Mouse (Mus musculus): ENCODE results near the gene Pla2g5. TPM values are rescaled to one million over a fixed set of nuclear protein-coding genes. Genes with fewer than 3 reads are reported as not detected.
"Not testable (repeated sequence)": the region's sequence is repeated elsewhere in the genome, so short reads cannot be mapped to it uniquely, and the experiment has no call there.

The Pla2g5 gene
- polyA plus RNA-seq, 1 experiment from 2014 or later: not detected

- DNase-seq (ENCODE audit: low spot score) (peak; percentile 14), ATAC-seq (0 out of 2 replicates have a peak, but pooled peaks have one; percentile 10)
- no peaks in the 10 kb centered on the region for H3K9me3 ChIP-seq (ENCODE audit: low read length)
- no peaks in the 10 kb centered on the region for H3K4me1 ChIP-seq (ENCODE audit: insufficient read depth, low read depth, low read length)
- no peak within 1 kb of the TSS for H3K4me3 ChIP-seq (ENCODE audit: low read depth, low read length)
- H3K27me3 ChIP-seq (replicated peaks; ENCODE audit: insufficient read depth, low read length): no peaks in the 10 kb centered on the region
- H3K9ac ChIP-seq (replicated peaks; ENCODE audit: low read depth): no peak within 1 kb of the TSS
- TF ChIP-seq EP300 (IDR thresholded peaks at IDR 0.05) (no peak), CTCF (IDR thresholded peaks at IDR 0.05) (no peak)
- H3K27ac ChIP-seq (ENCODE audit: low read length): 0 out of 2 replicates have a peak within 1 kb of the TSS, but pooled peaks have one; percentile 14
- 56% methylated on average over 4 of the region's 4 CpGs for WGBS
- no peaks in the 10 kb centered on the region for H3K36me3 ChIP-seq (ENCODE audit: insufficient read depth, low read length)
- H3K4me2 ChIP-seq (replicated peaks; ENCODE audit: low read depth, low read length): no peak within 1 kb of the TSS
Measured at GRCm38 (mm10) chr4:138877731-138878130, 14.4 kb upstream of the Pla2g5 start, which contains the start of gene Pla2g2e. Gene Pla2g2e, plus strand, starts transcription at chr4:138877942.

GRCm38 (mm10) chr4:138875986-138876385, 12.7 kb upstream of the Pla2g5 start:
- no peak for TF ChIP-seq CTCF (IDR thresholded peaks at IDR 0.05)
- TF ChIP-seq EP300 (IDR thresholded peaks at IDR 0.05): no peak
- no peaks in the 10 kb centered on the region for H3K4me1 ChIP-seq (ENCODE audit: insufficient read depth, low read depth, low read length)
- DNase-seq (ENCODE audit: low spot score) (no peak), ATAC-seq (no peak)
- no peak overlapping the region for H3K9ac ChIP-seq (replicated peaks; ENCODE audit: low read depth)
- H3K27ac ChIP-seq (ENCODE audit: low read length): no peak overlapping the region
- no peaks in the 10 kb centered on the region for H3K9me3 ChIP-seq (ENCODE audit: low read length)
- 89% methylated on average over 2 of the region's 2 CpGs for WGBS
- H3K4me3 ChIP-seq (ENCODE audit: low read depth, low read length): no peak overlapping the region
- H3K4me2 ChIP-seq (replicated peaks; ENCODE audit: low read depth, low read length): no peak overlapping the region
- no peaks in the 10 kb centered on the region for H3K36me3 ChIP-seq (ENCODE audit: insufficient read depth, low read length)
- no peaks in the 10 kb centered on the region for H3K27me3 ChIP-seq (replicated peaks; ENCODE audit: insufficient read depth, low read length)

- not testable (repeated sequence) for DNase-seq (ENCODE audit: low spot score); H3K27ac ChIP-seq (ENCODE audit: low read length); H3K27me3 ChIP-seq (replicated peaks; ENCODE audit: insufficient read depth, low read length); ATAC-seq; H3K4me1 ChIP-seq (ENCODE audit: insufficient read depth, low read depth, low read length); H3K4me2 ChIP-seq (replicated peaks; ENCODE audit: low read depth, low read length); H3K4me3 ChIP-seq (ENCODE audit: low read depth, low read length); H3K36me3 ChIP-seq (ENCODE audit: insufficient read depth, low read length); H3K9me3 ChIP-seq (ENCODE audit: low read length); H3K9ac ChIP-seq (replicated peaks; ENCODE audit: low read depth)
- 62% methylated on average over 2 of the region's 2 CpGs for WGBS
Measured at GRCm38 (mm10) chr4:138875275-138875674, 12.0 kb upstream of the Pla2g5 start.

- no peak within 1 kb of the TSS for H3K4me2 ChIP-seq (replicated peaks; ENCODE audit: low read depth, low read length)
- H3K4me1 ChIP-seq (ENCODE audit: insufficient read depth, low read depth, low read length): no peaks in the 10 kb centered on the region
- TF ChIP-seq EP300 (IDR thresholded peaks at IDR 0.05): no peak
- TF ChIP-seq CTCF (IDR thresholded peaks at IDR 0.05): no peak
- H3K36me3 ChIP-seq (ENCODE audit: insufficient read depth, low read length): no peaks in the 10 kb centered on the region
- H3K27ac ChIP-seq (ENCODE audit: low read length): no peak within 1 kb of the TSS
- no peak within 1 kb of the TSS for H3K4me3 ChIP-seq (ENCODE audit: low read depth, low read length)
- DNase-seq (ENCODE audit: low spot score) (no peak), ATAC-seq (no peak)
- H3K27me3 ChIP-seq (replicated peaks; ENCODE audit: insufficient read depth, low read length): no peaks in the 10 kb centered on the region
- WGBS: 60% methylated on average over 6 of the region's 6 CpGs
- no peaks in the 10 kb centered on the region for H3K9me3 ChIP-seq (ENCODE audit: low read length)
- H3K9ac ChIP-seq (replicated peaks; ENCODE audit: low read depth): no peak within 1 kb of the TSS
Measured at GRCm38 (mm10) chr4:138873864-138874263, 10.6 kb upstream of the Pla2g5 start, which contains the start of gene Gm13030. Gene Gm13030, minus strand, starts transcription at chr4:138873964.

- 53% methylated on average over 8 of the region's 8 CpGs for WGBS
- ATAC-seq: no peak
- Histone ChIP-seq H3K9ac (replicated peaks; ENCODE audit: low read depth) (no peak overlapping the region), H3K9me3 (ENCODE audit: low read length) (no peaks in the 10 kb centered on the region), H3K4me1 (ENCODE audit: insufficient read depth, low read depth, low read length) (no peaks in the 10 kb centered on the region), H3K4me2 (replicated peaks; ENCODE audit: low read depth, low read length) (no peak overlapping the region), H3K36me3 (ENCODE audit: insufficient read depth, low read length) (no peaks in the 10 kb centered on the region), H3K27me3 (replicated peaks; ENCODE audit: insufficient read depth, low read length) (no peaks in the 10 kb centered on the region), H3K4me3 (ENCODE audit: low read depth, low read length) (no peak overlapping the region), H3K27ac (ENCODE audit: low read length) (no peak overlapping the region)
- no peak for TF ChIP-seq CTCF (IDR thresholded peaks at IDR 0.05)
- no peak for TF ChIP-seq EP300 (IDR thresholded peaks at IDR 0.05)
- no peak for DNase-seq (ENCODE audit: low spot score)
Measured at GRCm38 (mm10) chr4:138868666-138869065, 5.4 kb upstream of the Pla2g5 start.

- DNase-seq (ENCODE audit: low spot score): peak; percentile 89
- Histone ChIP-seq H3K4me2 (replicated peaks; ENCODE audit: low read depth, low read length) (no peak overlapping the region), H3K4me1 (ENCODE audit: insufficient read depth, low read depth, low read length) (no peaks in the 10 kb centered on the region), H3K36me3 (ENCODE audit: insufficient read depth, low read length) (no peaks in the 10 kb centered on the region), H3K27ac (ENCODE audit: low read length) (no peak overlapping the region), H3K9me3 (ENCODE audit: low read length) (no peaks in the 10 kb centered on the region), H3K9ac (replicated peaks; ENCODE audit: low read depth) (no peak overlapping the region), H3K4me3 (ENCODE audit: low read depth, low read length) (no peak overlapping the region), H3K27me3 (replicated peaks; ENCODE audit: insufficient read depth, low read length) (no peaks in the 10 kb centered on the region)
- ATAC-seq: peak; percentile 73
- WGBS: 8% methylated on average over 7 of the region's 7 CpGs
- peak; percentile 96 for TF ChIP-seq CTCF (IDR thresholded peaks at IDR 0.05)
- no peak for TF ChIP-seq EP300 (IDR thresholded peaks at IDR 0.05)
Measured at GRCm38 (mm10) chr4:138866413-138866812, 3.1 kb upstream of the Pla2g5 start.

GRCm38 (mm10) chr4:138865991-138866390, 2.7 kb upstream of the Pla2g5 start:
- H3K27ac ChIP-seq (ENCODE audit: low read length): no peak overlapping the region
- WGBS: 56% methylated on average over 6 of the region's 6 CpGs
- no peaks in the 10 kb centered on the region for H3K36me3 ChIP-seq (ENCODE audit: insufficient read depth, low read length)

More at GRCm38 (mm10) chr4:138865991-138866390, 2.7 kb upstream of the Pla2g5 start:
- no peaks in the 10 kb centered on the region for H3K27me3 ChIP-seq (replicated peaks; ENCODE audit: insufficient read depth, low read length)
- no peak overlapping the region for H3K4me2 ChIP-seq (replicated peaks; ENCODE audit: low read depth, low read length)
- no peak overlapping the region for H3K4me3 ChIP-seq (ENCODE audit: low read depth, low read length)
- ATAC-seq (no peak), DNase-seq (ENCODE audit: low spot score) (no peak)
- H3K9me3 ChIP-seq (ENCODE audit: low read length): no peaks in the 10 kb centered on the region
- TF ChIP-seq CTCF (IDR thresholded peaks at IDR 0.05) (no peak), EP300 (IDR thresholded peaks at IDR 0.05) (no peak)
- no peak overlapping the region for H3K9ac ChIP-seq (replicated peaks; ENCODE audit: low read depth)
- H3K4me1 ChIP-seq (ENCODE audit: insufficient read depth, low read depth, low read length): no peaks in the 10 kb centered on the region

All from lung, postnatal 0 days (tissue).